Mouse (Mus musculus): Measurements from ENCODE around the gene Zfp691.

DNA sequence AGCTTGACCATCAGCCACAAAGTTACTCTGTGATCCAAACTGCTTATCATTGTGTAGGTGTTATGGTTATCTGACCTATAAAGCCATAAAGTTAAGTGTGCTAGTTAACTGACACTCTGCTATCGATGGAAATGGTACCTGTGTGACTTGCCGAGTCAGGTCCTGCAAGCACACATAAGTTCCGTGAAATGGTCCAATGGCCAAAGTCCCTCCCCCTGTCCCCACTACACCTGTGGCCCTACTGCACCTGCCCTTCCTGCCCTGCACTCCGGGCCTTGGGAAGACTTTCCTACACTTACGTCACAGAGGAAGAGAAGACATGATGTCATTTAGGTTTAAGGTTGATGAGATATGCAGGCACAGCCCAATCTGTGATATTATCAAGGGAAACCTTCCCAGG lies 26.6 kb downstream of the Zfp691 start:
- TF ChIP-seq POLR2A (IDR thresholded peaks at IDR 0.05; ENCODE audit: control insufficient read depth, low read depth, low read length) (no peak), CTCF (IDR thresholded peaks at IDR 0.05; ENCODE audit: control insufficient read depth, insufficient read depth, insufficient replicate concordance, low read depth, low read length) (no peak)
